Mouse (Mus musculus): Measurements from ENCODE around the gene Odf3l1. TPM values are rescaled to one million over a fixed set of nuclear protein-coding genes. Genes with fewer than 3 reads are reported as not detected.

Odf3l1 gene
- total and polyA plus RNA-seq, 3 experiments: not detected

DNA sequence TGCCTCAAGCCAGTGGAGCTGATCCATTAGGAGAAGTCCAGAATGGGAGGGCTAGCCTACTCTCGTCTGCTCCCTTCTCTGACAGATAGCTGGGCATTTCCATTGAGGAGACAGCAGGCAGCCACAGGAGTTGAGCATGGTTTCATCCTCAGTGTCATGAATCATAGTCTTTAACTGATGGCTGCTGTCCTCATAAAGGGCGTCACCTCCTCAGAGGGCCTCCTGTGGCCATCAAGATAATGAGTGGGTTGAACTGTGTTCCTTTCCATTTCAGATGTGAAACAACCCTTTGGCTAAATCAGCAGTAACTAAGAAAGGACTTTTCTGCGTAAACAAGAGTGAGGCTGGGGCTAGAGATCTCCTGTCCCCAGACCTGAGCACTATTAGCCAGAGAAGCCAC lies 39.2 kb upstream of the Odf3l1 start:
- Histone ChIP-seq H3K79me2 (ENCODE audit: control insufficient read depth, insufficient read depth, low read length, poor library complexity) (no peaks in the 10 kb centered on the region), H3K27ac (ENCODE audit: control insufficient read depth, low read depth, low read length) (peak overlapping the region; percentile 62), H3K4me1 (ENCODE audit: control insufficient read depth in 1 of 2, insufficient read depth in 2 of 2, low read length in 2 of 2) (peaks cover 9 to 33% of the 10 kb centered on the region in 2 experiments), H3K9me3 (replicated peaks; ENCODE audit: insufficient read depth, low read length) (no peaks in the 10 kb centered on the region), H3K4me3 (ENCODE audit: control insufficient read depth in 1 of 2, insufficient read depth in 1 of 2, low read depth in 2 of 2, low read length in 2 of 2) (no peak overlapping the region), H3K9ac (ENCODE audit: control insufficient read depth, low read depth, low read length, poor library complexity, severe bottlenecking) (no peak overlapping the region), H3K36me3 (ENCODE audit: control insufficient read depth in 1 of 2, insufficient read depth in 2 of 2, low read length in 2 of 2) (peaks cover 0 to 22% of the 10 kb centered on the region in 2 experiments; a peak in 2 of 4 replicates), H3K27me3 (ENCODE audit: control insufficient read depth in 1 of 2, insufficient read depth in 2 of 2, low read length in 2 of 2) (no peaks in the 10 kb centered on the region)
- TF ChIP-seq EP300 (IDR thresholded peaks at IDR 0.05; ENCODE audit: low read depth in 1 of 2, low read length in 2 of 2) (peak; percentile 64 to 65), NELFE (IDR thresholded peaks at IDR 0.05; ENCODE audit: low read depth, low read length) (no peak), ZMIZ1 (IDR thresholded peaks at IDR 0.05; ENCODE audit: low read depth, low read length) (no peak), ZNF384 (IDR thresholded peaks at IDR 0.05; ENCODE audit: low read depth, low read length) (no peak), RCOR1 (IDR thresholded peaks at IDR 0.05; ENCODE audit: low read depth, low read length) (peak; percentile 59; the same call in 1 of the 2 replicates), ETS1 (IDR thresholded peaks at IDR 0.05; ENCODE audit: low read depth, low read length) (0 out of 2 replicates have a peak, but pooled peaks have one; percentile 28), TBP (IDR thresholded peaks at IDR 0.05; ENCODE audit: low read depth, low read length) (no peak), GATA1 (IDR thresholded peaks at IDR 0.05; ENCODE audit: low read depth, low read length) (peak; percentile 79), SIN3A (IDR thresholded peaks at IDR 0.05; ENCODE audit: low read length) (no peak)
- peak; percentile 63 for DNase-seq (ENCODE audit: low read depth, low spot score)

DNA sequence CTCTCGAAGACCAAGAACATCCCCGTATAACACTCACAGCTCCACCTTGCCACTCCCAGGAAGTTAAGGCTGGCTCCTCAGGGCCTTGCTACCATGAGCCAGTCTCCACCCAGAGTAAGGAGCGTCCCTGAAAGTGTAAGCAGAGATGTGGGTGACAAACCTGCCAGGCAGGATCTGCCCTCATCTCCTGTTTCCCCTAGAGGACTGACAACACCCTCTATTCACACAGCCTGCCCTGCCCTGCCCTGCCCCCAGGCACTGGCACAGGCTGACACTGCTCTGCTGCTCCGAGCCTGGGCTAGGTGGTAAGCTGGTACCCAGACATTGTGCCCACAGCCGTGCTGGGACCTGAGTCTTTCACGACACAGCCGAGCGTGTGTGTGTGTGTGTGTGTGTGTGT lies 36.7 kb upstream of the Odf3l1 start:
- Histone ChIP-seq H3K27ac (ENCODE audit: control insufficient read depth, low read depth, low read length) (no peak overlapping the region), H3K9me3 (replicated peaks; ENCODE audit: insufficient read depth, low read length) (no peaks in the 10 kb centered on the region), H3K4me3 (ENCODE audit: control insufficient read depth in 1 of 2, insufficient read depth in 1 of 2, low read depth in 2 of 2, low read length in 2 of 2) (no peak overlapping the region), H3K27me3 (ENCODE audit: control insufficient read depth in 1 of 2, insufficient read depth in 2 of 2, low read length in 2 of 2) (no peaks in the 10 kb centered on the region), H3K4me1 (ENCODE audit: control insufficient read depth in 1 of 2, insufficient read depth in 2 of 2, low read length in 2 of 2) (peaks cover 9 to 26% of the 10 kb centered on the region in 2 experiments), H3K36me3 (ENCODE audit: control insufficient read depth in 1 of 2, insufficient read depth in 2 of 2, low read length in 2 of 2) (peaks cover 0 to 21% of the 10 kb centered on the region in 2 experiments; a peak in 2 of 4 replicates), H3K79me2 (ENCODE audit: control insufficient read depth, insufficient read depth, low read length, poor library complexity) (no peaks in the 10 kb centered on the region), H3K9ac (ENCODE audit: control insufficient read depth, low read depth, low read length, poor library complexity, severe bottlenecking) (no peak overlapping the region)
- TF ChIP-seq TCF12 (IDR thresholded peaks at IDR 0.05; ENCODE audit: low read depth, low read length) (no peak), NRF1 (IDR thresholded peaks at IDR 0.05; ENCODE audit: insufficient read depth, low read depth, low read length, poor library complexity, severe bottlenecking) (no peak), ETS1 (IDR thresholded peaks at IDR 0.05; ENCODE audit: low read depth, low read length) (no peak), TAL1 (IDR thresholded peaks at IDR 0.05; ENCODE audit: low read length) (no peak), MYC (IDR thresholded peaks at IDR 0.05; ENCODE audit: low read depth, low read length) (no peak), GABPA (IDR thresholded peaks at IDR 0.05; ENCODE audit: low read depth, low read length) (no peak), USF2 (IDR thresholded peaks at IDR 0.05; ENCODE audit: borderline replicate concordance in 1 of 2, insufficient read depth in 1 of 2, low read depth in 1 of 2, low read length in 2 of 2) (no peak), ZKSCAN1 (IDR thresholded peaks at IDR 0.05; ENCODE audit: low read depth, low read length) (no peak), POLR2AphosphoS5 (IDR thresholded peaks at IDR 0.05; ENCODE audit: borderline replicate concordance, low read depth, low read length) (no peak), TBP (IDR thresholded peaks at IDR 0.05; ENCODE audit: low read depth, low read length) (no peak), GATA1 (IDR thresholded peaks at IDR 0.05; ENCODE audit: low read depth, low read length) (no peak), MAFK (IDR thresholded peaks at IDR 0.05; ENCODE audit: borderline replicate concordance, low read depth, low read length) (no peak), SMC3 (IDR thresholded peaks at IDR 0.05; ENCODE audit: low read depth, low read length) (no peak), CHD2 (IDR thresholded peaks at IDR 0.05; ENCODE audit: low read length) (no peak), MAZ (IDR thresholded peaks at IDR 0.05; ENCODE audit: low read depth, low read length) (no peak), UBTF (IDR thresholded peaks at IDR 0.05; ENCODE audit: borderline replicate concordance, insufficient read depth, low read depth, low read length) (no peak), CTCF (IDR thresholded peaks at IDR 0.05 in 2 of 3, conservative IDR thresholded peaks at IDR 0.05 in 1 of 3; ENCODE audit: control insufficient read depth in 1 of 3, insufficient read depth in 1 of 3, low read depth in 2 of 3, low read length in 3 of 3, poor library complexity in 1 of 3, severe bottlenecking in 1 of 3) (no peak), BHLHE40 (IDR thresholded peaks at IDR 0.05; ENCODE audit: borderline replicate concordance, low read depth, low read length) (no peak), E2F4 (IDR thresholded peaks at IDR 0.05; ENCODE audit: borderline replicate concordance, low read depth, low read length) (no peak)
- no peak for DNase-seq (ENCODE audit: low read depth, low spot score)
